Mouse (Mus musculus): ENCODE results near the gene Zfp383. TPM values are rescaled to one million over a fixed set of nuclear protein-coding genes. Genes with fewer than 3 reads are reported as not detected.

Zfp383 gene
- polyA plus RNA-seq, 1 experiment from 2014 or later = 3.2 TPM

DNA sequence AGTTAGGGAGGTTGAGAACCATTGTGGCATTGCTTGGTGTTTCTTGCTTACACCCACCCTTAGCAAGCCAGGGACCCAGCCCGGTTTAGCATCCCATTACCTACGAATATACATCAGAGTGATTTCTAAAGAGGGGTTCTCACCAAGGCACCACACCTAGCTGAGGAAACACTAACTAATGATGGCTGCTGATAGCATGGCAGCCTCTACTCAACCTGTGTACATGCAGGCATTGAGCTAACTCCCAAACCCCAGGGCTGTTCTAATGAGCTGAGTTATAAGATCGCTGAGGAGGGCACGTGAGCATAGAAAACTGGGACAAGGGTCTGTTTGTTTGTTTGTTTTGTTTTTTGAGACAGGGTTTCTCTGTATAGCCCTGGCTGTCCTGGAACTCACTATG lies 15.3 kb upstream of the Zfp383 start:
- Histone ChIP-seq H3K4me1 (ENCODE audit: control insufficient read depth, insufficient read depth, low read length) (no peaks in the 10 kb centered on the region), H3K9me3 (replicated peaks; ENCODE audit: control insufficient read depth, low read length) (peaks cover 29% of the 10 kb centered on the region), H3K9ac (ENCODE audit: low read length) (no peak overlapping the region), H3K4me3 (ENCODE audit: low read length) (no peak overlapping the region), H3K27me3 (ENCODE audit: control insufficient read depth, insufficient read depth, low read length) (no peaks in the 10 kb centered on the region), H3K4me2 (ENCODE audit: low read depth, low read length) (no peak overlapping the region), H3K36me3 (ENCODE audit: control insufficient read depth, insufficient read depth) (peaks cover 71% of the 10 kb centered on the region), H3K27ac (ENCODE audit: low read length) (no peak overlapping the region)
- no peak for ATAC-seq (replicated peaks; ENCODE audit: extremely low read depth, insufficient read depth, low FRiP score)
- 94% methylated on average over 4 of the region's 4 CpGs for WGBS

GRCm38 (mm10) chr7:29898351-29898750 lies 9.7 kb upstream of the Zfp383 start:
- ATAC-seq (replicated peaks; ENCODE audit: extremely low read depth, insufficient read depth, low FRiP score) = no peak
- H3K4me3 ChIP-seq (ENCODE audit: low read length) = no peak overlapping the region
- no peaks in the 10 kb centered on the region for H3K4me1 ChIP-seq (ENCODE audit: control insufficient read depth, insufficient read depth, low read length)
- peaks cover 29% of the 10 kb centered on the region for H3K9me3 ChIP-seq (replicated peaks; ENCODE audit: control insufficient read depth, low read length)
- no peak overlapping the region for H3K27ac ChIP-seq (ENCODE audit: low read length)
- no peak overlapping the region for H3K9ac ChIP-seq (ENCODE audit: low read length)
- WGBS = 95% methylated on average over 4 of the region's 4 CpGs
- no peak overlapping the region for H3K4me2 ChIP-seq (ENCODE audit: low read depth, low read length)
- H3K36me3 ChIP-seq (ENCODE audit: control insufficient read depth, insufficient read depth) = peaks cover 74% of the 10 kb centered on the region
- H3K27me3 ChIP-seq (ENCODE audit: control insufficient read depth, insufficient read depth, low read length) = no peaks in the 10 kb centered on the region

DNA sequence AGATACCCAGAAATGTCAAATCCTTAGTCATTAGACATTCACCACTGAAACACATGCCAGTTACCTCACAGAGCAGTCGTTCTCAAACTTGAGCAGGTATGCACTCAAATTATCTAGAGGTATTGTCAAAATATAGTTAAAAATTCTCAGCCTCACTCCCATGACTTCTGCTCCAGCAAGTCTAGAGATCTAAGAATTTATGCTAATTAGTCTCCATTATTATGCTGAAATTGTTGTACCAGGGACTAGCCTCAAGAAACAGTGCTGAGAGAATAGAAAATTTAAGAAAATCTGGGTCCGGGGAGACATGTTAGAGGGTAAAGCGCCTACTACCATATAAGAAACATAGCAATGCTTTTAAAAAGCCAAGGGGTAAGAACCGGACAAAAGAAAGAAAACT lies 3.9 kb upstream of the Zfp383 start:
- Histone ChIP-seq H3K9ac (ENCODE audit: low read length) (no peak overlapping the region), H3K36me3 (ENCODE audit: control insufficient read depth, insufficient read depth) (peaks cover 22% of the 10 kb centered on the region), H3K27me3 (ENCODE audit: control insufficient read depth, insufficient read depth, low read length) (no peaks in the 10 kb centered on the region), H3K4me3 (ENCODE audit: low read length) (no peak overlapping the region), H3K4me1 (ENCODE audit: control insufficient read depth, insufficient read depth, low read length) (peaks cover 5% of the 10 kb centered on the region), H3K27ac (ENCODE audit: low read length) (no peak overlapping the region), H3K4me2 (ENCODE audit: low read depth, low read length) (no peak overlapping the region), H3K9me3 (replicated peaks; ENCODE audit: control insufficient read depth, low read length) (no peaks in the 10 kb centered on the region)
- WGBS = 96% methylated on average over 4 of the region's 4 CpGs
- ATAC-seq (replicated peaks; ENCODE audit: extremely low read depth, insufficient read depth, low FRiP score) = no peak

- Histone ChIP-seq H3K36me3 (ENCODE audit: control insufficient read depth, insufficient read depth) (peaks cover 13% of the 10 kb centered on the region), H3K4me3 (ENCODE audit: low read length) (peak within 1 kb of the TSS; percentile 70), H3K9me3 (replicated peaks; ENCODE audit: control insufficient read depth, low read length) (no peaks in the 10 kb centered on the region), H3K4me1 (ENCODE audit: control insufficient read depth, insufficient read depth, low read length) (peaks cover 18% of the 10 kb centered on the region), H3K27me3 (ENCODE audit: control insufficient read depth, insufficient read depth, low read length) (no peaks in the 10 kb centered on the region), H3K9ac (ENCODE audit: low read length) (peak within 1 kb of the TSS; percentile 84), H3K4me2 (ENCODE audit: low read depth, low read length) (peak within 1 kb of the TSS; percentile 85), H3K27ac (ENCODE audit: low read length) (peak within 1 kb of the TSS; percentile 98)
- peak; percentile 67 for ATAC-seq (replicated peaks; ENCODE audit: extremely low read depth, insufficient read depth, low FRiP score)
- under 1% methylated on average over 22 of the region's 22 CpGs for WGBS
Measured at GRCm38 (mm10) chr7:29905966-29906681, 1.9 kb upstream of the Zfp383 start, which contains the start of gene Zfp27. TSS of gene Zfp27 (minus strand) at chr7:29906572.

GRCm38 (mm10) chr7:29906682-29907058 lies 1.4 kb upstream of the Zfp383 start:
- H3K9ac ChIP-seq (ENCODE audit: low read length) = peak overlapping the region; percentile 84
- H3K36me3 ChIP-seq (ENCODE audit: control insufficient read depth, insufficient read depth) = peaks cover 15% of the 10 kb centered on the region
- H3K9me3 ChIP-seq (replicated peaks; ENCODE audit: control insufficient read depth, low read length) = no peaks in the 10 kb centered on the region
- H3K27me3 ChIP-seq (ENCODE audit: control insufficient read depth, insufficient read depth, low read length) = no peaks in the 10 kb centered on the region
- ATAC-seq (replicated peaks; ENCODE audit: extremely low read depth, insufficient read depth, low FRiP score) = no peak
- H3K4me3 ChIP-seq (ENCODE audit: low read length) = peak overlapping the region; percentile 70
- peak overlapping the region; percentile 85 for H3K4me2 ChIP-seq (ENCODE audit: low read depth, low read length)
- peak overlapping the region; percentile 98 for H3K27ac ChIP-seq (ENCODE audit: low read length)
- H3K4me1 ChIP-seq (ENCODE audit: control insufficient read depth, insufficient read depth, low read length) = peaks cover 18% of the 10 kb centered on the region
- WGBS = 23% methylated on average over 8 of the region's 8 CpGs

DNA sequence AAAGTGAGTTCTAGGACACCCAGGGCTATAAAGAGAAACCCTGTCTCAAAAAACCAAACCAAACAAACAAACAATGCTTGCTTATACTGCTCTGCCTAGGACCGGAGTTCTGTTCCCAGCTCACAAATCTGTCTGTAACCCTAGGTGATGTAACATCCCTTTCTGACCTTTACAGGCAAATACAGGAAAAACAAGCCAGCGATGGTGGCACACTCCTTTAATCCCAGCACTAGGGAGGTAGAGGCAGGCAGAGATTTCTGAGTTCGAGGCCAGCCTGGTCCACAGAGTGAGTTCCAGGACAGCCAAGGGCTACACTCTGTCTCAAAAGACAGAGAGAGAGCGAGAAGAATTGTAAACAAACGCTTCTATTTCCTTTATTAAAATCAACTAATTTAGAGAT lies 817 bp upstream of the Zfp383 start:
- peak overlapping the region; percentile 98; the same call in 1 of the 2 replicates for H3K27ac ChIP-seq (ENCODE audit: low read length)
- peaks cover 18% of the 10 kb centered on the region for H3K4me1 ChIP-seq (ENCODE audit: control insufficient read depth, insufficient read depth, low read length)
- WGBS = 85% methylated on average over 5 of the region's 5 CpGs
- no peak overlapping the region for H3K9ac ChIP-seq (ENCODE audit: low read length)
- no peak overlapping the region for H3K4me2 ChIP-seq (ENCODE audit: low read depth, low read length)
- H3K27me3 ChIP-seq (ENCODE audit: control insufficient read depth, insufficient read depth, low read length) = no peaks in the 10 kb centered on the region
- no peaks in the 10 kb centered on the region for H3K9me3 ChIP-seq (replicated peaks; ENCODE audit: control insufficient read depth, low read length)
- no peak for ATAC-seq (replicated peaks; ENCODE audit: extremely low read depth, insufficient read depth, low FRiP score)
- H3K4me3 ChIP-seq (ENCODE audit: low read length) = no peak overlapping the region
- peaks cover 20% of the 10 kb centered on the region for H3K36me3 ChIP-seq (ENCODE audit: control insufficient read depth, insufficient read depth)

DNA sequence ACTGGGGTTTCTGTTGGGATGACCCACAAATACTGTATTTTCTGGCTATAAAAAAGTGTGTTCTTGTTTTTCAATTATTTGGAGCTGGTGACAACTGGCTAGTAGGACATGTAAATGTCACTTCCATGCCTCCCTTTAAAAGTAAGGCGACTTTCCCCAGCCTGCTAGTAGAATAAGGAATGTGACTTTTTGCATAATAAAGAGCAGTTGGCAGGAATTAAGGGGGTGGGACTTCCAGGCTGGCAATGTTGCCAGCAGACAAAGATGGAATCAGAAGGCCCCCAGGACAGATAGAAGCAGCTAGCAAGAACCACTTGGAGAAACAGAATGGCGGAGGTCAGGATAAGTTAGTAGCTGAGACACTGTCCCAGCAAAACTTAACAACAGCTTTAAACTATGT lies 2.2 kb downstream of the Zfp383 start:
- ATAC-seq (replicated peaks; ENCODE audit: extremely low read depth, insufficient read depth, low FRiP score) = no peak
- Histone ChIP-seq H3K9me3 (replicated peaks; ENCODE audit: control insufficient read depth, low read length) (peaks cover 8% of the 10 kb centered on the region), H3K9ac (ENCODE audit: low read length) (no peak overlapping the region), H3K4me2 (ENCODE audit: low read depth, low read length) (no peak overlapping the region), H3K4me3 (ENCODE audit: low read length) (no peak overlapping the region), H3K27ac (ENCODE audit: low read length) (no peak overlapping the region), H3K36me3 (ENCODE audit: control insufficient read depth, insufficient read depth) (peaks cover 40% of the 10 kb centered on the region), H3K27me3 (ENCODE audit: control insufficient read depth, insufficient read depth, low read length) (no peaks in the 10 kb centered on the region), H3K4me1 (ENCODE audit: control insufficient read depth, insufficient read depth, low read length) (peaks cover 18% of the 10 kb centered on the region)
- WGBS = 79% methylated on average over 2 of the region's 2 CpGs

DNA sequence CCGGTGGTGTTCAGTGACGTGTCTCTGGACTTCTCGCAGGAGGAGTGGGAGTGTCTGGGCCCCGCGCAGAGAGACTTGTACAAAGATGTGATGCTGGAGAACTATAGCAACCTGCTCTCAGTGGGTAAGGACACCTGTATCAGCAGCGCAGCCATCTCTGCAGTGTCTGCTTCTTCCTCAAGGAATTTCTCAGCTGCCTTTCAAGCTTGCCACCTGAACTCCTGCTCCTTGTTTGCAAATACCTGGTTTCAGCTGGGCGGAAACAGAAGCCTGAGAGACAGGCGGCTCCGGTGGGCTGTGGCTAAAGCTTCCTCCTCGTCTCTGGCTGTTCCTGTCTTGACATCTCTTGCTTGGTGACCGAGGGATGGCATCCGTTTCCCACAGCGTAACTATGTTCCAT lies 4.1 kb downstream of the Zfp383 start:
- H3K4me2 ChIP-seq (ENCODE audit: low read depth, low read length) = no peak overlapping the region
- no peak for ATAC-seq (replicated peaks; ENCODE audit: extremely low read depth, insufficient read depth, low FRiP score)
- H3K36me3 ChIP-seq (ENCODE audit: control insufficient read depth, insufficient read depth) = peaks cover 46% of the 10 kb centered on the region

GRCm38 (mm10) chr7:29917371-29918061 lies 9.5 kb downstream of the Zfp383 start:
- Histone ChIP-seq H3K9me3 (replicated peaks; ENCODE audit: control insufficient read depth, low read length) (peaks cover 11% of the 10 kb centered on the region), H3K4me3 (ENCODE audit: low read length) (no peak overlapping the region), H3K27me3 (ENCODE audit: control insufficient read depth, insufficient read depth, low read length) (no peaks in the 10 kb centered on the region), H3K4me1 (ENCODE audit: control insufficient read depth, insufficient read depth, low read length) (peaks cover 10% of the 10 kb centered on the region), H3K36me3 (ENCODE audit: control insufficient read depth, insufficient read depth) (peaks cover 32% of the 10 kb centered on the region), H3K9ac (ENCODE audit: low read length) (peak overlapping the region; percentile 42), H3K27ac (ENCODE audit: low read length) (peak overlapping the region; percentile 87), H3K4me2 (ENCODE audit: low read depth, low read length) (peak overlapping the region; percentile 40)
- WGBS = 39% methylated on average over 6 of the region's 6 CpGs
- ATAC-seq (replicated peaks; ENCODE audit: extremely low read depth, insufficient read depth, low FRiP score) = peak; percentile 63; the same call in 1 of the 2 replicates

More for the DNA sequence above, 4.1 kb downstream of the Zfp383 start:
- H3K9me3 ChIP-seq (replicated peaks; ENCODE audit: control insufficient read depth, low read length) = peaks cover 11% of the 10 kb centered on the region
- no peak overlapping the region for H3K4me3 ChIP-seq (ENCODE audit: low read length)
- WGBS = 89% methylated on average over 13 of the region's 13 CpGs
- peaks cover 14% of the 10 kb centered on the region for H3K4me1 ChIP-seq (ENCODE audit: control insufficient read depth, insufficient read depth, low read length)
- no peak overlapping the region for H3K27ac ChIP-seq (ENCODE audit: low read length)
- H3K9ac ChIP-seq (ENCODE audit: low read length) = no peak overlapping the region
- H3K27me3 ChIP-seq (ENCODE audit: control insufficient read depth, insufficient read depth, low read length) = no peaks in the 10 kb centered on the region

Measured in heart, embryonic 16.5 days (tissue).